Mouse (Mus musculus) myocyte (in vitro differentiated cells): ENCODE measurements around the gene Sap30bp. TPM values are rescaled to one million over a fixed set of nuclear protein-coding genes. Genes with fewer than 3 reads are reported as not detected.

Source experiments
- H3K27me3 ChIP-seq: one replicate; pipeline ENCODE4 v1.6.1; 2011; ENCODE audit not compliant: control insufficient read depth, insufficient read depth, insufficient read length
- H3K36me3 ChIP-seq: one replicate; pipeline ENCODE4 v1.6.1; 2011; ENCODE audit not compliant: control insufficient read depth, insufficient read depth
- H3K4me2 ChIP-seq: one replicate; pipeline ENCODE4 v1.6.1; 2011; ENCODE audit warnings: low read depth, control low read depth
- H3K4me3 ChIP-seq: one replicate; pipeline ENCODE4 v1.5.1; 2011; ENCODE audit warnings: mild to moderate bottlenecking, control low read depth, moderate library complexity
- H3K79me2 ChIP-seq: one replicate; pipeline ENCODE4 v1.6.1; 2011; ENCODE audit not compliant: control insufficient read depth, insufficient read depth
- H3ac ChIP-seq: one replicate; pipeline ENCODE4 v1.6.1; 2011; ENCODE audit not compliant: control insufficient read depth, insufficient read length
- CEBPB ChIP-seq: IDR thresholded peaks from 2 replicates; pipeline ENCODE4 v1.6.1; 2011; ENCODE audit warnings: mild to moderate bottlenecking, moderate library complexity; ENCODE audit not compliant: poor library complexity, insufficient read depth, severe bottlenecking
- E2F4 ChIP-seq: IDR thresholded peaks from one replicate; pipeline ENCODE4 v1.6.1; 2011; ENCODE audit warnings: mild to moderate bottlenecking, control low read depth, moderate library complexity; ENCODE audit not compliant: insufficient read depth
- MAX ChIP-seq: IDR thresholded peaks from one replicate; pipeline ENCODE4 v1.6.1; 2011; ENCODE audit warnings: low read depth, mild to moderate bottlenecking, control low read depth
- MYOD1 ChIP-seq, 3 experiments: IDR thresholded peaks; one replicate each; pipeline ENCODE4 v1.6.1; 2011; ENCODE audit warnings: control low read depth in 2 of 3, low read depth in 2 of 3, mild to moderate bottlenecking in 2 of 3, moderate library complexity in 1 of 3; ENCODE audit not compliant: insufficient read length in 2 of 3, control insufficient read depth in 1 of 3
- MYOG ChIP-seq, 3 experiments: IDR thresholded peaks; one replicate each; pipeline ENCODE4 v1.6.1; 2011; ENCODE audit warnings: control low read depth in 2 of 3, low read depth in 2 of 3, mild to moderate bottlenecking in 2 of 3; ENCODE audit not compliant: insufficient read length in 2 of 3, control insufficient read depth in 1 of 3, insufficient read depth in 1 of 3
- POLR2A ChIP-seq: IDR thresholded peaks from one replicate; pipeline ENCODE4 v1.6.1; 2011; ENCODE audit warnings: low read depth, mild to moderate bottlenecking, control low read depth, moderate library complexity; ENCODE audit not compliant: insufficient read length
- POLR2AphosphoS2 ChIP-seq: IDR thresholded peaks from one replicate; pipeline ENCODE4 v1.6.1; 2011; ENCODE audit warnings: low read depth, control low read depth; ENCODE audit not compliant: insufficient read length
- REST ChIP-seq: IDR thresholded peaks from one replicate; pipeline ENCODE4 v1.6.1; 2011; ENCODE audit warnings: mild to moderate bottlenecking, control low read depth, moderate library complexity; ENCODE audit not compliant: insufficient read depth, insufficient read length
- SRF ChIP-seq: IDR thresholded peaks from one replicate; pipeline ENCODE4 v1.6.1; 2011; ENCODE audit warnings: low read depth; ENCODE audit not compliant: control insufficient read depth, insufficient read length
- TCF12 ChIP-seq: IDR thresholded peaks from one replicate; pipeline ENCODE4 v1.6.1; 2011; ENCODE audit warnings: mild to moderate bottlenecking, control low read depth; ENCODE audit not compliant: poor library complexity, insufficient read depth, severe bottlenecking
- TCF3 ChIP-seq: IDR thresholded peaks from one replicate; pipeline ENCODE4 v1.6.1; 2011; ENCODE audit warnings: low read depth, control low read depth; ENCODE audit not compliant: insufficient read length
- USF1 ChIP-seq: IDR thresholded peaks from one replicate; pipeline ENCODE4 v1.6.1; 2011; ENCODE audit warnings: low read depth, mild to moderate bottlenecking, control low read depth, moderate library complexity
- polyA plus RNA-seq: library from polyadenylated mRNA; unstranded; fragments of >200 nt; fragmentation: generic; extraction: Trizol; gene quantifications from one replicate; pipeline ENCODE4 v1.2.1, GENCODE M21; 2012; ENCODE audit warnings: missing spikeins

Gene Sap30bp
- polyA plus RNA-seq, 1 experiment, result 84.9 TPM

GRCm38 (mm10) chr11:116002894-116003293, 69.8 kb downstream of the Sap30bp start:
- Histone ChIP-seq H3ac (no peak overlapping the region), H3K36me3 (no peaks in the 10 kb centered on the region), H3K27me3 (no peaks in the 10 kb centered on the region), H3K4me3 (no peak overlapping the region), H3K79me2 (no peaks in the 10 kb centered on the region), H3K4me2 (no peak overlapping the region)
- TF ChIP-seq MYOD1 (IDR thresholded peaks at IDR 0.05; ENCODE audit: control insufficient read depth in 1 of 3, insufficient read length in 2 of 3, low read depth in 2 of 3) (no peak), USF1 (no peak), CEBPB (no peak), SRF (no peak), MAX (no peak), POLR2A (no peak), POLR2AphosphoS2 (no peak)

DNA sequence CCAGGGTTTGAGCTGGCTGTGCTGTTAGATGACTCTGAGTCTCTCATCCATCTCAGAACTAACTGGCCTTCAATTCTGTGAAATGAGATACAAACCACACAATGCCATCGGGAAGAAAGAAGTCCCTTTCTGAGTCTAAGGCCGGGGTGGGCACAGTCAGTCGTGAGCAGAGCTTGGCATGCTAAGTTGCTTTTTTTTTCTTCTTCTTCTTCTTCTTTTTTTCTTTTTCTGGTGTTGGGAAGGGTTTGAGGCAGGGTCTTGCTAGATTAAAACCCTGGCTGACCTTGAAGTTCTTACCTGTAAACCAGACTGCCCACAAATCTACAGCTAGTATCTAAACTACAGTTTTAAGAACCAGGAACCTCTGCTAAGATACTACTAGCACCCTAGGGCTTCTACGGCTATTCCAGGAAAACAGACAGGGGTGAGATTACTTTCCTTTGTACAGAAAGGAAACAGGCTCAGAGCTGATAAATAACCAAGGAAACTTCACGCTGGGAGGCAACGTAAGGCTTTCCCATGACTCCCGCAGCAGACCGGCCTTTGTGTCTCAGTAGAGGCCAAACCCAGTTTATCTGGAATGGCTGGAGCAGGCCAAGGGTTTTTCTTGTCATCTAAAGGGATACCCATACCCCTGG, 71.2 kb downstream of the Sap30bp start:
- H3K4me3 ChIP-seq, result no peak overlapping the region
- TF ChIP-seq USF1, result no peak
- TF ChIP-seq CEBPB, result no peak
- TF ChIP-seq POLR2A, result no peak
- TF ChIP-seq SRF, result no peak
- no peak for TF ChIP-seq REST
- no peak for TF ChIP-seq TCF3
- no peak for TF ChIP-seq MAX
- TF ChIP-seq MYOD1 (IDR thresholded peaks at IDR 0.05; ENCODE audit: control insufficient read depth in 1 of 3, insufficient read length in 2 of 3, low read depth in 2 of 3), result no peak
- no peak for TF ChIP-seq POLR2AphosphoS2
- no peak for TF ChIP-seq TCF12
- no peak for TF ChIP-seq E2F4
- no peak for TF ChIP-seq MYOG (IDR thresholded peaks at IDR 0.05; ENCODE audit: control insufficient read depth in 1 of 3, insufficient read depth in 1 of 3, insufficient read length in 2 of 3, low read depth in 2 of 3)

GRCm38 (mm10) chr11:116004840-116005700, 72.0 kb downstream of the Sap30bp start:
- Histone ChIP-seq H3ac (no peak overlapping the region), H3K36me3 (no peaks in the 10 kb centered on the region), H3K27me3 (no peaks in the 10 kb centered on the region), H3K79me2 (no peaks in the 10 kb centered on the region), H3K4me3 (no peak overlapping the region), H3K4me2 (peak overlapping the region; percentile 65)
- TF ChIP-seq MYOG (IDR thresholded peaks at IDR 0.05; ENCODE audit: control insufficient read depth in 1 of 3, insufficient read depth in 1 of 3, insufficient read length in 2 of 3, low read depth in 2 of 3) (peak in 1 of 3 experiments; percentile 23), USF1 (peak; percentile 63), POLR2A (peak; percentile 39), SRF (no peak), TCF12 (no peak), MAX (no peak), POLR2AphosphoS2 (peak; percentile 94), E2F4 (no peak), MYOD1 (IDR thresholded peaks at IDR 0.05; ENCODE audit: control insufficient read depth in 1 of 3, insufficient read length in 2 of 3, low read depth in 2 of 3) (peak in 1 of 3 experiments; percentile 28), CEBPB (no peak), TCF3 (no peak), REST (no peak)

More for the DNA sequence above, 71.2 kb downstream of the Sap30bp start:
- H3K4me2 ChIP-seq, result peak overlapping the region; percentile 65
- no peaks in the 10 kb centered on the region for H3K36me3 ChIP-seq
- H3ac ChIP-seq, result no peak overlapping the region
- H3K27me3 ChIP-seq, result no peaks in the 10 kb centered on the region
- no peaks in the 10 kb centered on the region for H3K79me2 ChIP-seq

DNA sequence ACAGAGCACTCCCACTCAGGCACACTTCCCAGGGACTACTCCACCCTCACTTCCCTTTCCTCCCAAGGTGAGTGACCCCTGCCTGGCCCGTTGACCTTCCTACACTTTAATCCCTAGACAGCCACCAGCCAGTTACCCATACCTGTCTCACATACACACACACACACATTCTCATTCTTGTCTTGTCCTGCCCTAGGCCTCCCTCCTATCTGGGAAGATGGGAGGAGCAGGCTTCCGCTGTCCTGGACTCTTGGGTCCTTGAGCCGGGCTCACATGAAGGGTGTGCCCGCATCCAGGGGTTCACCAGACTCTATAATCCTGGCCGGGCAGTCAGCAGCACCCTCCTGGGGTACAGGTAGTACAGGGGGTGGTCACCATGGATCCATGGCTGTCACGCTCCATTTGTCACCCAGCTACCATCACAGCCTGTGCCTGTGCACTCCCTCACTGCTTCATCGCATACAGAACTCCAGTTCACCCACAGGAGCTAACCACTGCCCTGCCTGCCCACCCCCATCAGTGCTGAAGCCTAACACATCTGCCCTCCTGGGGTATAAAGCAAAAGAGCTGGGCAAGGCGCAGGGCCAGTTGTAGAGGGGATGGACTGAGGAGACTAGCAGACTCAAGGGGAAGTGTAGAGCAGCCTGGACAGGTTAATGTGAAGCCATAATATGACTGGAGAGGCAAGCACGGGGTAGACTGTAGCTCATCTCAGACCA, 72.8 kb downstream of the Sap30bp start:
- peak overlapping the region; percentile 65 for H3K4me2 ChIP-seq
- no peaks in the 10 kb centered on the region for H3K27me3 ChIP-seq
- no peaks in the 10 kb centered on the region for H3K79me2 ChIP-seq
- no peak for TF ChIP-seq CEBPB
- TF ChIP-seq POLR2AphosphoS2, result peak; percentile 66
- H3K4me3 ChIP-seq, result no peak overlapping the region
- no peak overlapping the region for H3ac ChIP-seq
- H3K36me3 ChIP-seq, result no peaks in the 10 kb centered on the region
